Mouse (Mus musculus) liver, adult (tissue): ENCODE measurements at regions not wholly inside any gene's neighbourhood (a gene's known extent, or its start where the extent isn't known, plus 50 kb on each side); places are given as distances from the start of the nearest gene placed in this dataset.

Experiments used
- GATA4 ChIP-seq: IDR thresholded peaks from 2 replicates; pipeline ENCODE4 v1.6.1; 2014; ENCODE audit warnings: mild to moderate bottlenecking, low read length; ENCODE audit not compliant: insufficient replicate concordance

DNA sequence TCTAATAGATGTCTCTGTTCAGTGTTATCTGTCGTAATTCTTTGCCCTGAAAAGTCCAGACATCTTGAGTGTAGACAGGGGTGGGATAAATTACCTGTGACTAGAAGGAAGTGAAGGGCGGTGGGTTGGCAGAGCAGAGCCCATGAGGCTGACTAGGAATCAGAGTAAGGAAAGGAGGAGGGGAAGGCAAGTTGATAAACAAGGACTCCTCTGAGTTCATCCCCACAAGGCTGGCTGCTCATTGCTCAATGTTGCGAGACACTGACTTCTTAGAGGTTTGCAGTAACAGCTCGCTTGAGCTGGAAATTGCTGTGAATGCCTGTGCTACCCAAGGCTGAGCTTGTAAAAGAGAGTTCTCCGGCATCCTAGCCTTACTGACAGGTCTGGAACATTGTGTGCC lies 257.7 kb downstream of the H2al1j start:
- TF ChIP-seq GATA4, result no peak

DNA sequence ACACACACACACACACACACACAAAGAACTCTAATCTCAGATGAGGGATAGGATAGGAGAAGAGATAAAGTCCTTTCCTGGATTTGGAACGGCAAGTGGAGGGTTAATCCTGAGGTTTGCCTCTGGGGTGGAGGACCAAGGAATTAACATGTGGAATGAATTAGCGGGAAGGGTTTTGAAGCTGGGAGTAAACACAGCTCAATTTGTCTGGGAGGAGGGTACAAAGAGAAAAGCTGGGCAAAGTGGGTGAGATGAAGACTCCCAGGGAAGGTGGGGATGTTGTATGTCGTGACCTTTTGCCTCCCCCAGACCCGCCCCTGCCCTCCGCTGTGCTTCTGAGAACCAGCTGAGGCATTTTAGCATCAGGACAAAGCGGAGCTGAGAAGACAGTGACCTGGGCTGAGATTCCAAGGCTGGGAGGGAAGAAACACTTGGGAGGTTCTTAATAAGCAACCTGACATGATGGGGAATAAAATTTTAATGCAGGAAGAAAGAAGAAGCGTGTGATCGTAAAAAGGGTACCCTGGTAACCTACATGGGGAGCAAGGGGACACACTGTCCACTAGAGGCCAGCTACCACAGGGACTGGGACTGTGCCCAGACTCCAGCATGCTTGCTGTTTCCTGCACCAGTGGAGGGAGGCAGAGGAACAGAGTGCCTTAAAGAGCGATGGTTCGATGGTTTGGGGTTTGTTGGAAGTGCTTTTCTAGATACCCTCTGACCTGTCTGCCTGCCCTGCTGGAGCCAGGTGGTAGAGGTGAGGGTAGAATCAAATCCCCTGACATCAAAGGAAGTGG lies 264.0 kb downstream of the H2al1j start:
- no peak for TF ChIP-seq GATA4

DNA sequence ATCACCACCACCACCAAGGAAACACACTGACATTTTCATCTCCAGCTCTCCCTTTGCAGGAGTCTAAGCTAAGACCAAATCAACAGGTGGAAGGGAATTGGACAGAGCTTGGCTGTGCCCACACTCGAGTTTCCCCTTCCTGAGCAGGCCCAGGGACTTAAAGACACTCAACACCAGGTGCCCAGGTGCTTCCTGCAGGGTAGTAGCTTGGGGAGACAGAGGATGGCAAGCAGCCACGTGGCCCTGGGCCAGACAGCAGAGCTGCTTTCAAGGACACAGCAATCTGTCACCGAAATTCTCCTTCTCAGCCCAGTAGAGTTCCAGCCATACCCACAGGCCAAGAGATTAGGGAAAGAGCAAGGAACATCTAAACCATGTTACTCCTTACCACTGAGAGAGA lies 266.9 kb downstream of the H2al1j start:
- no peak for TF ChIP-seq GATA4

DNA sequence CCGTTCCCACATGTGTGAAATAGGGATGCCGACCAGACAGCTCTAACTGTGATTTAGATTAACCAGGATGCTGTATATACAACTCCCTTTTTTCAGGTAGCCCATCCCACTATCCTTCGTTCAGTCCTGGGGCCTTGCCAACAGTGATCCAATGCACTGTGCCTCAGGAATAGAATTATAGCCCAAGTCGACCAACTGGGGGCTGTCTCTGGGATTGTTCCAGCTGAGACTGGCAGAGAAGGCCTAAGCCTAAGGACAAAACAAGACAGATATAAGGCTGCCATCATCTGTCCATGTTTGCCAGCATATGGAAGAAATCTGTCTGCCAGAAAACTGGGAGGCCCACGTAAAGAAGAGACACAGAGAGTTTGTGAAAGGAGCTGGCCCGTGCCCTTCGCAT lies 269.9 kb downstream of the H2al1j start:
- no peak for TF ChIP-seq GATA4

DNA sequence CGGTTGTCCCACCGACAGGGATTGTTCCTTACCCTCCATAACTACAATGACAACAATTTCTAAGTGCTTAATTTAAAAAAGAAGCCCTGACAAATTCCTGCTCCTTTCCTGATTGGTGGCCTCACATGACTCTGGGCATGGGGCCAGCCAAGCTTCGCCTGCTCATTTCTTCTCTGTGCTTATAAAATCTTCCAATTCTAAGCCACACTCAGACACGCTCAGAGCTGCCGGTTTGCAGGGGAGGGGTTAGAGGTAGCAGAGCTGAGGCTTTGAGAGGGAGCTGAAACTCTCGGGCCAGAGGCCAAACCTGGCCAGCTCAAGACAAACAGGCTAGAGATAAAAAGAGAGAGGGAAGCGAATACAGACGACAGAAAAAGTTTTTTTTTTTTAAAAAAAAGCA lies 286.6 kb downstream of the H2al1j start:
- TF ChIP-seq GATA4, result no peak

DNA sequence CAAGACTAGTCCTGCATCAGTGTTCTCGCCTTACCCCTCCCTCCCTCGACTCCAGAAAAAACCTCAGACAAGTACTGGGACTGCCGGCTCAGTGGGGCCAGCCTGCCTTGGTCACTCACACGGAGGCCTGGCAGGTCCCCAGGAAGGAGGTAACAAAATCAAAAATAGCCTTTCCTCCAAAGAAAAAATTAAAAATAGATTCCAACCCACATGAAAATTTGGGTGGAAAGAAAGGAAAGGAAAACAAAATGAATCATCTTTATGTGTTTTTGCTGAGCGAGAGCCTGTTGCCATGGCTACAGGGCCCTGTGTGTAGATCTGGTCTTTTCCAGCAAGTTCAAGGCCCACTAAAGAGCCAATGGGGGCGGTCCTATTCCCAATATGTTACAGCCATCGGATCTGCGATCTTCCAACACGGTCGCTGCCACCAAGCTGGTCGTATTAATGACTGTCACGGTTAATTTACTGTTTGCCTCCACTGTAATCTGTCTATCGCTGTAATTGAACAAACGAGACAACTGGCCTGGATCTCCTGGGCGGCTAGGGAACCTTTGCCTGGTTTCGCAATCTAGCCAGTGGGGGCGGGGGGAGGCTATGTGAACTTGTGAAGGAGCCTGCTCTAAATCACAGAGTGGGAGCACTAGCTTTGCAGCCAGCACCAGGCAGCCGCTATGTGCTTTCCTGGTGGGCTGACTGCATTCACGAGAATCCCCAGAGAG lies 293.6 kb downstream of the H2al1j start:
- TF ChIP-seq GATA4, result no peak

DNA sequence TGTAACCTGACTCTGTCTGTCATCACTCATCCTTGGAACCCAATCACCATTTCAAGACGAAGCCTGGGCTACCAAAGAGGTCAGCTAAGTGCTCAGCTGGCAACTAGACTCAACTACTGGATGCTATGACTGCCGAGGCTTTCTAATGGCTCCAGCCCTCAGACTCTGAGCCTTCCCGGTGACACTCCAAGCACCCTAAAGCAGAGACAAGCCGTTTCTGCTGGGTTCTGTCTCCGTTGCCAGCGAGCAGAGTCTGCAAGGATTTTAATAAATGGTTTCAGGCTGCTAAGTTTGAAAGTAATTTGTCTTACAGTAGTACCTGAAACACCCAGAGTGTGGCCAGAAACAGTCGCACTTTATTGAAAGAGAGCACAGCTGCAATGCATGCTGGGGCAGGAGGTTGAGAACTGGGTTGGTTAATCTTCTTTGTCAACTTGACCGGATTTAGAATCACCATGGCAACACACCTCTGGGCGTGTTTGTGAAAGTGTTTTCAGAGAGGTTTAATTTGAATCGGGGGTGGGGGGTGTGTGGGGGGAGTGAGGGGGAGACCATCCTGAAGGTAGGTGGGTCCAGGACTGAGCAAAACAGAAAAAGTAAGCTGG lies 298.8 kb downstream of the H2al1j start:
- no peak for TF ChIP-seq GATA4

DNA sequence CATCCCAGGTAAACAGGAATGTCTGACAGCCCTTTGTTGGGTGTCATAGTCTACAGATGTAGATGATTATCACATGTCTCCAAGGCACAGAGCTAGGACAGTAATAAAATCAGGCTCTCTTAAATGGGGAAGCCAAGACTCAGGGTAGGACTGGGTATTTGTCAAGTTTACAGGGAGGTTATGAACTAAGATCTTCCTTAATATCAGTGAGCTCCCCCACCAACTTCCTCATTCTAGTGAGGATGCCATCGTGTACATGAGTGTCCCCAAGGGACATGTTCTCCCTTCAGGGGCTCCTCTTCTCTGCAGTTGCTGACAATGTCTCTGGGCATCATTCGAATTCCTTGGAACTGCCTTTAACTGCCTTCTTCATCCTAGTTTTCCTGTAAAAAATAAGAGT lies 301.7 kb downstream of the H2al1j start:
- no peak for TF ChIP-seq GATA4

DNA sequence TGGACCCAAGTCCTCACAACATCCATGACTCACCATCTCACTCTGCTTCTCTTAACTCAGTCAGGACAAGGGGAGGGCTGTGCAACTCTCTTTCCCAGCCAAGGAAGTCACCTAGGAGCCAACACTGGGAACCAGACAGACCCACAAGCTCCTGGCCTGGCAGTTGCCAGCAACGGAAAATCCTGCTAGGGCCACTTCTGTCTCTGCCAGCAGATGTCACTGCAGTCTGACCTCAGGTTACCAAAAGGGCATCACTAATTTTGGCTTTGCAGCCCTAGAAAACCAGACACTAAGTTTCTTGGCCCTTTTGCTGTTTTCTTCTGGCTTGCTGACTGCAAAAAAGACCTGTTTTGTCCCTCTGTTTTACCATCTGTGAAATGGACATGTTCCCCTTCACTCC lies 302.3 kb downstream of the H2al1j start:
- no peak for TF ChIP-seq GATA4

DNA sequence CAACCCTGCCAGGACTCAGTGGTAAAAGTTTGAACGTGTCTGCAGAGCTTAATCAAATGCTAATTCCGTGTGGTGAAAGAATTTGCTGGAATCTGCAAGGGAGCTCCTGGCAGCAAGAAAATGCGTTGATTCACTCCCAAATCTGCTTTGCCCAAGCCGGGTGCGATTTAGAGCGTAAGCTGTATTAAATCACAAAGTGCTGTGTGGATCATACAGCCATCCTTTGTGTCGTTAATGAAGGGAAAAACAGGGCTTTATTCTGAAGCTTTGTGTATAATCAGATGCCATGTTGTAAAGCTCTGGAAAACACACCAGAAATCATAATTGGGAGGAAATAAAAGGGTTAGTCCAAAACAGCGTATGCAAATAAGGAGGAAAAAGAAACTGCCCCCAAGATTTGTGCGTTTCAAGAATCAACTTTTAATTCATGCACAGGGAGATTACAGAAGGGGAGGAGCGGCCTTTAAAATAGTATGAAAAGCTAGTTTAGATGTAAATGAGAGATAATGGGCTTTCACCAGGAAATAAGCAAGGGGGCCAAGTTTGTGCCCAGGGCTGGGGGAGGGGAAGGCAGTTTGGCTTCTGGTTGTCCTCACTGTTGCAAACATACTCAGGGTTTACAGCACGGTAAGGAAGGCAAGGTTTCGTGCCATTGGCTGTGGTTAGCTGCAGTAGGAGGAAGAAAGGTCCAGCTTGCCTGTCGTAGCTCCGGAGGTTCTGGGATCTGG lies 303.7 kb downstream of the H2al1j start:
- TF ChIP-seq GATA4, result no peak

DNA sequence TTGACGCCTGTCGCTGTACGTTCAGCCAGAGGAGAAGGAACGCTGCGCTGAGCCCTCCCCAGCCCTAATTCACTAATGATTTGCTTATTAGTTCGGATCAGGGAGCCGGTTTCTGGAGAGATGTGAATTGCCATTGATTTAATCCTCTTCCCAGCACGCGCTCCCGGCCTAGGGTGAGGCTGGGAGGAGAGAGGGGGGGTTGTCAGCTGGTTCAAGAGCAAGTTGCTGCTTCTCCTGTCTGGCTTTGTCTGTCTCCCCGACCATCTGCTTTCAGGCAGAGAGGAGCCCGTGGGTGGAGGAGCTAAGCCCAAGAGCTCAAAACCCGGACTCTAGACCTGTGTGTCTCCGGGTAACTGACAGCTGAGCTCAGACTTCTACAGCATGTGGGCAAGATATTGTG lies 304.4 kb downstream of the H2al1j start:
- TF ChIP-seq GATA4, result no peak

DNA sequence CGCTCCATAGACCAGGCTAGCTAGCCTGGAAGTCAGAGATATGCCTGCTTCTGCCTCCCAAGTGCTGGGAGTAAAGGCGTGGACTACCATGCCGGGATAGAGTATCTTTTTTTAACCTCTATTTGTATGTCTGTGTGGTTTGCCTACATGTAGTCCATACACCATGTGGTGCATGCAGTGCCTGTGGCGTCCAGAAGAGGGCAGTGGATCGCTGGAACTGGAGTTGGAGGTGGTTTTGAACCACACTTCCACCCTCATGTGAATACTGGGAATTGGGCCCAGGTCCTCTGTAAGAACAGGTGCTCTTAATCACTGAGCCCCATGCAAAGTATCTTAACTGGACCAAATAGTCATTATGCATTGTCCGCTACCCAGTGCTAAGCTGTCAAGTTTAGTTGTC lies 306.2 kb downstream of the H2al1j start:
- TF ChIP-seq GATA4, result no peak

DNA sequence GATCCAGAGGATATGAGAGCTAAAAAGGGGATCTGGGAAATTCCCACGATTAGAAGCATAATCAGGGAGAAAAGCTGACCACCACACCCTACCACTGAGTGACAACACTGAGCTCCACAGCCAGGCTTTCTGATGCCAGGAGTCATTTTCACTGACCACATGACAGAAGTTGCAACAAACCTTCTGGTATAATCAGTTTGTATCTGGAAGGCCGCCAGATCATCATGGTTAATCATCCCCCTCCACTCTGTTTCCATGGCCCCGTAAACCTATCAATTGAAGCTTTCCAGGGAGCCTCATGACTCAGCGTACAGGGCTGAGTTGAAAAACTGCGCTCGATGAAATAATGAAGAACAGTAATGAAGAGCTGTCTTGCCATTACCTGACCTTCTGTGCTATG lies 316.9 kb downstream of the H2al1j start:
- TF ChIP-seq GATA4, result no peak

DNA sequence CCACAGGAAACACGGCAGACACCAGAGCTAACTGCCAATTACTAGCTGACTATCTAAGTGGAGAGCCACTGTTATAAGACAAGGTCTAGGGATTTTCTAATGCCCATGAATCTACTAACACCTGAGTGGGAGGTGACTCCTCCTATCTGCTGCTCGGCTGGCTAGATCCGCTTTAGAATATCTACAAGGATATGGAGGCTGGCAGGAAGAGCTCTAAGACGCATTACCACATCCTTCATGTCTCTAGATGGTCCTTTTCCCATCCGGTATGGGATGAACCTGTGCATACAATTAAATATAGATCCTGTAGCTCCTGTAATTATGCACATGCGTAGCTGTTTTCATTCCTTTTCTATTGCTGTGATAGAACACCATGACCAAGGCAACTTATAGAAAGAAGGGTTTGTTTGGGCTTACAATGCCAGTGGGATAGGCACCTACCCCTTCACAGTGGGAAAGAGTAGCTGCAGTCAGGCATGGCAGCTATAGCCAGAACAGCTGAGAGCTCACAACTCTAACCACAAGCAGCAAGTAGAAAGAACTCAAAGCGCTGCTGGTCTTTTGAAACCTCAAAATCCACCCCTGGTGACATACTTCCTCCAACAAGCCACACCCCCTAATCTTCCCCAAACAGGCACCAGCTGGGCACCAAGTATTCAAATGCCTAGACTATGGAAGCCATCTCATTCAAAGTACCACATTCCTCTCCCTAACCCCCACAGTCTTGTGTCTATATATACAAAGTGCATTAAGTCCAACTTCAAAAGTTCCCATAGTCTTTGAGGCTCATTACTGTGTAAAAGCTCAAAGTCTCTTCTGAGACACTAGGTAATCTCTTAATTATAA lies 319.3 kb downstream of the H2al1j start:
- TF ChIP-seq GATA4, result no peak

DNA sequence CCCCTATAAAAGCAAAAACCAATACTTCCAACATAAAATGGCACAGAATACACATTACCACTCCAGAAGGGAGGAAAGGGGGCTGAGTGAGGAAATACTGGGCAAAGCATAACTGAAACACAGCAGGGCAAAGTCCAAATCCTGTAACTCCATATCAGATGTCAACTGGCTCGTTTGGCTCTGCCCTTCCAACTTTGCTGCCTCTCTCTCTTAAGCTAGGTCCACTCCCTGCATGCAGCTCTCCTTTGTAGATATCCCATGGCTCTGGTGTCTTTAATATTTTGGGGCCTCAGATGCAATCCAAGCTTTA lies 319.9 kb downstream of the H2al1j start:
- 0 out of 2 replicates have a peak, but pooled peaks have one; percentile 22 for TF ChIP-seq GATA4
